Mouse (Mus musculus) hematopoietic stem cell, adult 5-6 weeks (primary cell): Measurements from ENCODE around the gene Ank3. TPM values are rescaled to one million over a fixed set of nuclear protein-coding genes. Genes with fewer than 3 reads are reported as not detected.

ENCODE experiments used
- ATAC-seq, 2 experiments: fragments of 125-278 bp in 1 of 2; replicated peaks in 1 of 2; 2 replicates each; pipeline ENCODE4 v1.8.0; 2016 to 2017; ENCODE audit warnings: inconsistent platforms in 2 of 2, mild to moderate bottlenecking in 2 of 2, moderate number of reproducible peaks in 2 of 2, low read depth in 1 of 2, moderate TSS enrichment in 1 of 2; ENCODE audit not compliant: low FRiP score in 2 of 2, poor library complexity in 2 of 2, severe bottlenecking in 2 of 2, insufficient read depth in 1 of 2, low TSS enrichment in 1 of 2
- total RNA-seq: library from RNA; stranded (forward); fragments of 172-1452, 232-1000 nt; gene quantifications from 2 replicates; pipeline ENCODE4 v1.2.3, GENCODE M21; 2017

Ank3 gene
- total RNA-seq, 1 experiment from 2014 or later: not detected

GRCm38 (mm10) chr10:70065191-70065590 is 666.6 kb downstream of the Ank3 start:
- ATAC-seq: no peak

DNA sequence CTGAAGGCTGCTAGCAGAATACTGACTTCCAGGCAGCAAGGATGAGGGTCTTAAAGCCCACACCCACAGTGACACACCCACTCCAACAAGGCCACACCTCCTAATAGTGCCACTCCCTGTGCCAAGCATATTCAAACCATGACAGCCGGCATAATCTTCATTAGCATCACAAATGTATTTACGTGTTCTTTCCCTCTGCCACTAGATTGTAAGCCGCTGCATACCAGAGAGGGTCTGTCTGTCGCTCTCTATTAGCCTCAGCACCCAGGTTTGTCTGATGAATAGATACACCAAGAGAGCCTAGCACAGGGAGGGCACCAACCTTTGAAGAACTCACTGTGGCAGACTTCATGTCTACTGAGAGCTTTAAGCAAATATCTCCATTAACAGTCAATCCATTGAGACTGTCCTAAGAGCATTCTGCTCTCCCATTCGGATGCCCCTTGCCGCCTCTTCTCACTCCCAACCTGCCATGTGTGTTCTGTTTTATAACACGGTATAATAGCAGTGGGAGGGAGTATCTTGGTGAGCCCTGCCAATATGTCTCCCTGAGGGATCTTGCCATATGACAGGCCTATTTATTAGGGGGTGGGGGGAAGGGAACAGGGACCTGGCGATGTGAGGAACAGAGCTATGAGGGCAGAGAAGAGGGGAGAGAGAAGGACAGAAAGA is 668.1 kb downstream of the Ank3 start:
- ATAC-seq: no peak

GRCm38 (mm10) chr10:70067169-70068115 is 668.9 kb downstream of the Ank3 start:
- no peak for ATAC-seq

- no peak for ATAC-seq
Observed at GRCm38 (mm10) chr10:70069321-70069720, 670.7 kb downstream of the Ank3 start.

- ATAC-seq: no peak
Observed at GRCm38 (mm10) chr10:70071334-70071733, 672.8 kb downstream of the Ank3 start.

Other genes with a start within 250 kb of the Ank3 start
- gene Rhobtb1, start 247.3 kb upstream of the Ank3 start, total RNA-seq: 4.6 and 5.1 TPM in 2 replicates
- gene A930033H14Rik, start 185.7 kb upstream of the Ank3 start, total RNA-seq: 2.4 and 2.9 TPM in 2 replicates
- gene Cdk1, start 45.8 kb upstream of the Ank3 start, total RNA-seq: 145 and 166 TPM in 2 replicates